Mouse (Mus musculus): Measurements from ENCODE around the gene Dact3. TPM values are rescaled to one million over a fixed set of nuclear protein-coding genes. Genes with fewer than 3 reads are reported as not detected.

Gene Dact3
- polyA plus RNA-seq, 1 experiment from 2014 or later, result 3.5 TPM

DNA sequence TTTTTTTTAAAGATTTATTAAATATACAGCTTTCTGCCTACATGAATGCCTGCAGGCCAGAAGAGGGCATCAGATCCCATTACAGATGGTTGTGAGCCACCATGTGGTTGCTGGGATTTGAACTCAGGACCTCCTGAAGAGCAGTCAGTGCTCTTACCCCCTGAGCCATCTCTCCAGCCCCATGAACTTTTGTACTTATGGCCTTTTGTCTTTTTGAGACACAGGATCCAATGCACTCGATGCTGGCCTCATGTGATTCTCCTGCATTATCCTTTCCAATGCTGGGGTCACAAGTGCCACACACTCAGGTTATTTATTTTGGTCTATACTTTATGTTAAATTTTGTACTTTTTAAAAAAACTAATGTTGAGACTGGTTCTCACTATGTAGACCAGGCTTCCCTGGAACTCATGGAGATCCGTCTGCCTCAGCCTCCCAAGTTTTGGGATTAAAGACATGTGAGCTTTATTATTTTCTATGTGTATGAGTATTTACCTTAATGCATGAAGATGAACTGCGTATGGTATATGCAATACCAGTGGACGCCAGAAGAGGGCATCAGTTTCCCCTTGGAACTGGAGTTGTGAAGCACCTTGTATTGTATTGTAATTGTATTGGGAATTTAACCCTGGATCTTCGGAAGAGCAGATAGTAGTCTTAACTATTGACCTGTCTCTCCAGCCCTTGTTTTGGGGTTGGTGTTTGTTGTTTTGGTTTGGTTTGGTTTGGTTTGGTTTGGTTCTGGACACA is 15.0 kb upstream of the Dact3 start:
- Histone ChIP-seq H3K4me1 (replicated peaks; ENCODE audit: control insufficient read depth, insufficient read depth) (no peaks in the 10 kb centered on the region), H3K4me2 (replicated peaks; ENCODE audit: low read depth) (no peak overlapping the region), H3K27ac (replicated peaks) (no peak overlapping the region), H3K9me3 (ENCODE audit: control insufficient read depth, low read length) (no peaks in the 10 kb centered on the region), H3K27me3 (ENCODE audit: control insufficient read depth, insufficient read depth, low read length) (no peaks in the 10 kb centered on the region), H3K9ac (ENCODE audit: low read length) (no peak overlapping the region), H3K4me3 (ENCODE audit: low read depth, low read length) (no peak overlapping the region), H3K36me3 (ENCODE audit: control insufficient read depth, insufficient read depth, low read length) (peaks cover 26% of the 10 kb centered on the region)
- DNase-seq (ENCODE audit: low spot score), result peak; percentile 62
- no peak for ATAC-seq (ENCODE audit: low FRiP score, low TSS enrichment)
- TF ChIP-seq CTCF (IDR thresholded peaks at IDR 0.05; ENCODE audit: low read depth) (peak; percentile 85), EP300 (optimal IDR thresholded peaks at IDR 0.05) (no peak)
- 39% methylated on average over 5 of the region's 5 CpGs for WGBS

- no peak for TF ChIP-seq CTCF (IDR thresholded peaks at IDR 0.05; ENCODE audit: low read depth)
- no peak for TF ChIP-seq EP300 (optimal IDR thresholded peaks at IDR 0.05)
- Histone ChIP-seq H3K27me3 (ENCODE audit: control insufficient read depth, insufficient read depth, low read length) (no peaks in the 10 kb centered on the region), H3K4me1 (replicated peaks; ENCODE audit: control insufficient read depth, insufficient read depth) (no peaks in the 10 kb centered on the region), H3K9me3 (ENCODE audit: control insufficient read depth, low read length) (no peaks in the 10 kb centered on the region), H3K36me3 (ENCODE audit: control insufficient read depth, insufficient read depth, low read length) (peaks cover 23% of the 10 kb centered on the region), H3K4me2 (replicated peaks; ENCODE audit: low read depth) (no peak overlapping the region), H3K4me3 (ENCODE audit: low read depth, low read length) (no peak overlapping the region), H3K27ac (replicated peaks) (no peak overlapping the region), H3K9ac (ENCODE audit: low read length) (no peak overlapping the region)
- no peak for DNase-seq (ENCODE audit: low spot score)
- ATAC-seq (ENCODE audit: low FRiP score, low TSS enrichment), result no peak
- 60% methylated on average over 3 of the region's 3 CpGs for WGBS
Observed at GRCm38 (mm10) chr7:16867488-16867887, 7.6 kb upstream of the Dact3 start.

- ATAC-seq (ENCODE audit: low FRiP score, low TSS enrichment) (peak; percentile 88), DNase-seq (ENCODE audit: low spot score) (peak; percentile 45)
- Histone ChIP-seq H3K36me3 (ENCODE audit: control insufficient read depth, insufficient read depth, low read length) (peaks cover 21% of the 10 kb centered on the region), H3K9ac (ENCODE audit: low read length) (no peak overlapping the region; the same call in 1 of the 2 replicates), H3K4me1 (replicated peaks; ENCODE audit: control insufficient read depth, insufficient read depth) (no peaks in the 10 kb centered on the region), H3K9me3 (ENCODE audit: control insufficient read depth, low read length) (no peaks in the 10 kb centered on the region), H3K4me2 (replicated peaks; ENCODE audit: low read depth) (no peak overlapping the region; the same call in 1 of the 2 replicates), H3K27ac (replicated peaks) (no peak overlapping the region), H3K4me3 (ENCODE audit: low read depth, low read length) (no peak overlapping the region), H3K27me3 (ENCODE audit: control insufficient read depth, insufficient read depth, low read length) (no peaks in the 10 kb centered on the region)
- WGBS, result 41% methylated on average over 16 of the region's 16 CpGs
- TF ChIP-seq EP300 (optimal IDR thresholded peaks at IDR 0.05) (no peak), CTCF (IDR thresholded peaks at IDR 0.05; ENCODE audit: low read depth) (no peak)
Observed at GRCm38 (mm10) chr7:16869497-16869896, 5.6 kb upstream of the Dact3 start.

- no peaks in the 10 kb centered on the region for H3K9me3 ChIP-seq (ENCODE audit: control insufficient read depth, low read length)
- H3K4me1 ChIP-seq (replicated peaks; ENCODE audit: control insufficient read depth, insufficient read depth), result no peaks in the 10 kb centered on the region
- no peak overlapping the region for H3K27ac ChIP-seq (replicated peaks)
- DNase-seq (ENCODE audit: low spot score) (no peak), ATAC-seq (ENCODE audit: low FRiP score, low TSS enrichment) (no peak)
- H3K36me3 ChIP-seq (ENCODE audit: control insufficient read depth, insufficient read depth, low read length), result peaks cover 10% of the 10 kb centered on the region; the same call in 1 of the 2 replicates
- no peak overlapping the region for H3K4me3 ChIP-seq (ENCODE audit: low read depth, low read length)
- no peak overlapping the region for H3K9ac ChIP-seq (ENCODE audit: low read length)
- H3K27me3 ChIP-seq (ENCODE audit: control insufficient read depth, insufficient read depth, low read length), result no peaks in the 10 kb centered on the region
- H3K4me2 ChIP-seq (replicated peaks; ENCODE audit: low read depth), result no peak overlapping the region
- TF ChIP-seq EP300 (optimal IDR thresholded peaks at IDR 0.05) (no peak), CTCF (IDR thresholded peaks at IDR 0.05; ENCODE audit: low read depth) (no peak)
- 81% methylated on average over 10 of the region's 10 CpGs for WGBS
Observed at GRCm38 (mm10) chr7:16871600-16871999, 3.5 kb upstream of the Dact3 start.

- H3K4me2 ChIP-seq (replicated peaks; ENCODE audit: low read depth), result no peak overlapping the region
- no peak for ATAC-seq (ENCODE audit: low FRiP score, low TSS enrichment)
- no peaks in the 10 kb centered on the region for H3K4me1 ChIP-seq (replicated peaks; ENCODE audit: control insufficient read depth, insufficient read depth)
- DNase-seq (ENCODE audit: low spot score), result no peak
- peaks cover 10% of the 10 kb centered on the region; the same call in 1 of the 2 replicates for H3K36me3 ChIP-seq (ENCODE audit: control insufficient read depth, insufficient read depth, low read length)
- H3K27me3 ChIP-seq (ENCODE audit: control insufficient read depth, insufficient read depth, low read length), result no peaks in the 10 kb centered on the region
- no peak overlapping the region for H3K27ac ChIP-seq (replicated peaks)
- WGBS, result 95% methylated on average over 9 of the region's 9 CpGs
- H3K4me3 ChIP-seq (ENCODE audit: low read depth, low read length), result no peak overlapping the region
- H3K9ac ChIP-seq (ENCODE audit: low read length), result no peak overlapping the region
- no peaks in the 10 kb centered on the region for H3K9me3 ChIP-seq (ENCODE audit: control insufficient read depth, low read length)
- TF ChIP-seq EP300 (optimal IDR thresholded peaks at IDR 0.05) (no peak), CTCF (IDR thresholded peaks at IDR 0.05; ENCODE audit: low read depth) (no peak)
Observed at GRCm38 (mm10) chr7:16872478-16872877, 2.6 kb upstream of the Dact3 start.

DNA sequence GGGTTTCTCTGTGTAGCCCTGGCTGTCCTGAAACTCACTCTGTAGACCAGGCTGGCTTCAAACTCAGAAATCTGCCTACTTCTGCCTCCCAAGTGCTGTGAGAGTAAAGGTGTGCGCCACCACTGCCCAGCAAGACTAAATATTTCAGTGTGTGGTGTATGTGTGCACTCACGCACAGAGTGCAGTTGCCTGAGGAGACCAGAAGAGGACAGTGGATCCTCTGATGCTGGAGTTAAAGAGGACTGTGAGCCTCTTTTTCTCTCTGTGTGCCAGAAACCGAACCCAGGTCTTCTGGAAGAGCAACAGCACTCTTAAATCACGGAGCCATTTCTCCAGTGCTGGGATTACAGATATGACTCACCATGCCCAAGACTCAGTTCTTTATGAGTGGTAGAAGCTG is 1.7 kb upstream of the Dact3 start:
- Histone ChIP-seq H3K36me3 (ENCODE audit: control insufficient read depth, insufficient read depth, low read length) (peaks cover 4% of the 10 kb centered on the region; the same call in 1 of the 2 replicates), H3K4me1 (replicated peaks; ENCODE audit: control insufficient read depth, insufficient read depth) (no peaks in the 10 kb centered on the region), H3K9me3 (ENCODE audit: control insufficient read depth, low read length) (no peaks in the 10 kb centered on the region), H3K4me3 (ENCODE audit: low read depth, low read length) (no peak overlapping the region), H3K4me2 (replicated peaks; ENCODE audit: low read depth) (no peak overlapping the region), H3K27me3 (ENCODE audit: control insufficient read depth, insufficient read depth, low read length) (no peaks in the 10 kb centered on the region), H3K27ac (replicated peaks) (no peak overlapping the region), H3K9ac (ENCODE audit: low read length) (no peak overlapping the region)
- peak; percentile 40 for TF ChIP-seq CTCF (IDR thresholded peaks at IDR 0.05; ENCODE audit: low read depth)
- no peak for TF ChIP-seq EP300 (optimal IDR thresholded peaks at IDR 0.05)
- DNase-seq (ENCODE audit: low spot score) (no peak), ATAC-seq (ENCODE audit: low FRiP score, low TSS enrichment) (no peak)
- 84% methylated on average over 4 of the region's 4 CpGs for WGBS
